Mouse (Mus musculus) frontal cortex, postnatal 36 days (tissue): ENCODE measurements around the gene Myrfl.

ENCODE experiments used
- DNase-seq, 2 experiments: peaks; one replicate each; pipeline ENCODE4 v3.0.0; 2022; ENCODE audit warnings: low spot score in 2 of 2

Myrfl gene

DNA sequence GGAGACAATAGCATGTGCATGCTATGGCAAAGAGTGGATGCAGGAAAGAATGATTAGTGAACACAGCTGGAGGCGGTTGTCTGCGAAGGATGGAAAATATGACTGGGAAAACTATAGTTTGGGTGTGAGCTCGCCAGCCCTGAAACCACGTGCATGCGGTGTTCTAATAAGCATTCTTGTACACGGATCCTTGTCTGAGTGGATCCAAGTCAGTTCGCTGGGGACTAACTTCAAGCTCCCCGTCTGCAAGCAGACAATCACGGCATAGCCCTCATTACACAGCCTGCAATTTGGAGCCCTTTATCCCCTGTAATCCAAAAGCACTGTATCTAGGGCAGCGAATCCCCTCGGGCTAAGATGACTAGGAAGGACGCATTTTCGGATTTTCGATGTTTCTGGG, 136.2 kb downstream of the Myrfl start:
- DNase-seq: no peak

DNA sequence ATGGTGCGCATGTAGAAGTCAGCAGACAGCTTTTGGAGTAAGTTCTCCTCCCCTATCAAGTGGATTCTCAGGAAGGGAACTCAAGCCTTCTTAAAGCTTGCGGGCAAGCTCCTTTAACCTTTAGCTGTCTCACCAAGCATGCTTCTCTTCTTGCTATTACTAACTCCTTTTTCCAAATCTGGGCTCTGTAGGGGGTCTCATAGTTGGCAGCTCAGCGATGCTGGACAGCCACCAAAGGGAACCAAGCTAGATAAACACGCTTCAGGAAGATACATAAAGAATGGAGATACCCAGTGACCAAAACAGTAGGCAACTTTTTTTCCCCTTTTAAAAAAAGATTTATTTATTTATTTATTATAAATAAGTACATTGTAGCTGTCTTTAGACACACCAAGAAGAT, 136.9 kb downstream of the Myrfl start:
- no peak for DNase-seq

DNA sequence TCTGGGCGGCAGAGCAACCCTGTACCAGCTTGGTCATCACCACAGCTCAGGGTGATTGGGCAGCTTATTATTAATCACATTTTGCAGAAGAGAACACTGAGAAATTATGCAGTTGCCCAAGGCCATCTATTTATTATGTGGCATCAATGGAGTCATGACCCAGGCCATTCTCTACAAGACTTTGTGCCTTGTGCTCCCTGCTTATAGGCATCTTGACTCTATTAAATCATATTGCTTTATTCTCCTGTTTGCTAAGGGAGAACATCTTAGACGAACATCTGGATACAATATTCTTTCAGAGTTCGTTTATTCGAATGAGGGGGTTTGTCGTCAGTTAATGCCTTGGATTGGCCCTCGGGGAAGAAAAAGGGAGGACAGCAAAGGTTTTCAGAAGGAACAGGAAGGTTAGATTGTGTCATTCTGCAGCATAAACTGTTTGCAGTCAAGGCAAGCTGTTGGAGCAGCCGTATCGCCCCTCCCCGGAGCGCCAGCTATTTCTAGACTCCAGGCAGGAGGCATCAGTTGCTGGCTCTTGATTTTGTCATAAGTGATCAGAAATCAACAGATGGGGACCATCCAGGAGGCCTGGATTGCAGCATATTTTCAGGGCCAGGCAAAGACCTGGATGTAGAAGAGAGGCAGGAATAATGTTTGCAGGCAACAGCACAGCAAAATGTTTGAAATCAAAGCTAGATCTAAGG, 140.7 kb downstream of the Myrfl start:
- DNase-seq: peak in 1 of 2 experiments; percentile 9

GRCm38 (mm10) chr10:116754940-116755339, 141.8 kb downstream of the Myrfl start:
- no peak for DNase-seq

DNA sequence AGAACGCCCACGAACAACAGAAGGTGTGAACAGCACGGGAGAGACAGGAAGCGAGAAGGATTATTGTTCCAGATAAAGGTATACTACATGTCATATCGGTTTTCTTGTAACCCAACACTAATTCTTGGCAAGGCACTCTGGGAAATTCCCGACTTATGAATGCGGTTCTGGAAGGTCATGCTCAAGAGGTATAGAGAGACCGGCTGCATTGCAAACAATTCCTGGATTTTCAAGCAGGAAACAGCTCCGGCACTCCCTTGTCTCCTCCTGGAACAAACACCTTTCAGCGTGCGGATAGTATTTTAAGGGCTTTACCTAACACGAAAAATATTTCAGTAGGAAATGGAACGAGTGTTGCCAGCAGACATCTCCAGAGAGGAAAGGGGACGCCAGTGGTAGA, 145.8 kb downstream of the Myrfl start:
- DNase-seq: no peak

GRCm38 (mm10) chr10:116750062-116750461, 146.7 kb downstream of the Myrfl start:
- DNase-seq: no peak

- no peak for DNase-seq
These were observed 148.0 kb downstream of the Myrfl start for GRCm38 (mm10) chr10:116748681-116749080.

DNA sequence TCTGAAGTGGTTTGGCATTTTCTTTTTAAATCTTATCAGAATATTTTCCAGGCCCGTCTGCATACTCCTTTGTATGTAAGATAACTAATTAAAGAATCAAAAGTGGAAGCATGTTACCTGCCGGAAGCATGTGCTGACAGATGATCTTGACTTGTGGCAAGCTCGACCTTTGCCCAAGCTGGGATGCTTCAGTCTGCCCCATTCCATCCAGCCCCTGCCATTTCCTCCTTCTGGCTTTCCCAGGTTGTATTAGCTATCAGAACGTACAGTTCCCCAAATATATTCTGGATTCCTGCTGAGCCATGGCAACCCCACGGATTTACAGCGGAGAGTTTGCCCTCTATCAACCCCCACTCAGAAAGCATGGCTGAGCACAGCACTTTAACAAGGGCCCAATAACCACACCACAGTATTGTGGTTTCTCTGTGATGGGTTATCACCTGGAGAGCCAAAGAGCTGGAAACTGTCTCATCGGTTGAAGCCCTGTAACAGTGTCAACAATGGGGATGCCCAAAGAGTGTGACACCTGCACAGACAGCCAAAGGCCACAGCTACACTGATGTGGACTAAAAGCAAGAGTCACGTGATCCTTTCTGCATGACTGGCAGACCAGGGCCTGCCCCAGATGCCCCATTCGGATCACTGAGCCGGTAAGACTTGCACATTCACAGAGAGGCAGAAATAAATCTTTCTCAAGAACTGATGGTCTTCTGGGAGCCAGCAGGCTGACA, 150.3 kb downstream of the Myrfl start:
- DNase-seq: no peak

DNA sequence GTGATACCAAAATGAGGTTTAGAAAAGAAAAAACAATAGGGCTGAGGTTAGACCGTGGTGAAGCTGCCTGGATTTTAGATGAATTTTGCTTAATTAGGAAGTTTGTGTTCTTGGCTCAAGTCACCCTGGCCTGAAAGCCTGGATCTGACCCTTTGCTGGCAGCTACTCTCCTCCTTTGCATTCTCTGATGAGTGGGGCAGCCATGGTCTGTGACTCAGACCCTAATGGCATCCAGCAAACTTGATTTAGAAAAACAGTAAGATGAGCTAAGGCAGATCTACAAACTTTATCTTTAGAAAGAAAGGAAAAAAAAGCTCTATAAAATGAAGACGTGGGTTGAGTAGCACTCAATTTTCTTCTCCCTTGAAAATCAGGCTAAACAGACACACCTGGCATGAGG, 154.0 kb downstream of the Myrfl start:
- DNase-seq: no peak

DNA sequence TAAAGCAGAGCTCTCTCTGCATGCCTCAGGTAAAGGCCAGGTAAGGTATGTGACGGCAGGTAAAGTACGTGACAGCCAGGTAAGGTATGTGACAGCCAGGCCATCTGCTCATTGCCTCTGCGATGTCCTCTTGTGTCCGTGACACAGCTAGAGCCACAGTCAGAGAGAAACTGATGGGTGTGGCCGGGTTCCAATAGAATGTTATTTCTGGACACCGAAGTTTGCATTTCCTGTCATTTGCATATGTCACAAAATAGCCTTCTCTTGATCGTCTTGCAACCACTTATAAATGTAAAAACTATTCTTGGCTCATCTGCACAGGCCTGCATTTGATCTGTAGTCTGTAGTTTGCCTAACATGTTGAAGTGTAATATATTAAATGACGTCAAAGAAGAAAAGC, 154.5 kb downstream of the Myrfl start:
- DNase-seq: no peak

DNA sequence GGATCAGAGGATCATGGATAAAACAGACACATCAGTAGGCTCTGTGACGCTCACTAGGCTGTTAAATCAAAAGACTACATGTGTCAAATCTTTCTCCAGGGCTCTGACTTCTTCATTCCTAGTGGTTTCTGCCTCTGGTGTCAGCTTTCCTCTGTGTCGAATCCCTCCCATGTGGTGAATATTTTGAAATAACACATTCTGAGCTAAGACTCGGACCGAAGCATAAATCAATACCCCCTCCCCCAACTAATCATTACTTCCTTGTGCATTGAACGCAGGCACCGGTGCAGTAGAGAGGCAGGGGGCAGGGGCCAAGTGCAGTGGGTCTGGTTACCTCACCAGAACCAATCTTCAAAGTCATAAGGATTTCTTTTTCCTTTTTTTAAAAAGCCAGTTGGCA, 155.4 kb downstream of the Myrfl start:
- DNase-seq: no peak

DNA sequence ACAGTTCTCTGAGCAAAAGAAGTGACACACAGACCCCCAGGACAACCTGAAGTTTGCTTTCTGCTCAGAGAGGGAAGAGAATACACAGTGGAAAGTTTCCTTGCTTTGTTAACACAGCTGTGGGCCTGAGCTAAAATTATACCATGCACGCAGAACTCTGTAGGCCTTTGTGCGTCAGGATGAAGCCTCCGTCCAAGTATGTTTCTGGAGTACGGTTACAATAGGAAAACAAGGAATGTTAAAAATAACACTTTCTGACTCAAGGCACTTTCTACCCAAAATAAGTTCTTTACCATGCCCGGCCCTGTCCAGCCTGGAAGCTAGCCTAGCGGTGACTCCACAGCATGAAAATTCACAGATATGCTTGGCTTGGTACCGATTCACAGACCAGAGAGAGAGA, 156.6 kb downstream of the Myrfl start:
- peak; percentile 27 to 54 for DNase-seq

DNA sequence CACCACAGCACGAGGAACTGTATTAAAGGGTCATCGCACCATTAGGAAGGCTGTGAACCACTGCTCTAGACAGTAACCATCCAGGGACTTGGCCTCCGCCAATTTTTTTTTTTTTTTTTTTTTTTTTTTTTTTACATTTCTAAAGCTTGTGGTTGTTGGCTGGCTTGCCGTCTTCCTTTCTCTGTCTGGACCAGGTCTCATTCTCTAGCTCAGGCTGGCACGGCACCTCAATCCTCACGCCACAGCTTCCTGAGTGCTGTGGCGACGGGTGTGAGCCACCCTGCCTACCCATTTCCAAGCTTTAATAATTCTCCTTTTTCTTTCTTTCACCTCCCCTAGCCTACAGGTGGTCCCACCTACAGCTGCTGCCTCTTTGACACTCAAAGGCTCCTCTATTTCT, 158.2 kb downstream of the Myrfl start:
- DNase-seq: no peak

- peak; percentile 20 to 60 for DNase-seq
These were observed 161.1 kb downstream of the Myrfl start for GRCm38 (mm10) chr10:116735607-116736006.

GRCm38 (mm10) chr10:116733651-116734050, 163.1 kb downstream of the Myrfl start:
- DNase-seq: no peak

DNA sequence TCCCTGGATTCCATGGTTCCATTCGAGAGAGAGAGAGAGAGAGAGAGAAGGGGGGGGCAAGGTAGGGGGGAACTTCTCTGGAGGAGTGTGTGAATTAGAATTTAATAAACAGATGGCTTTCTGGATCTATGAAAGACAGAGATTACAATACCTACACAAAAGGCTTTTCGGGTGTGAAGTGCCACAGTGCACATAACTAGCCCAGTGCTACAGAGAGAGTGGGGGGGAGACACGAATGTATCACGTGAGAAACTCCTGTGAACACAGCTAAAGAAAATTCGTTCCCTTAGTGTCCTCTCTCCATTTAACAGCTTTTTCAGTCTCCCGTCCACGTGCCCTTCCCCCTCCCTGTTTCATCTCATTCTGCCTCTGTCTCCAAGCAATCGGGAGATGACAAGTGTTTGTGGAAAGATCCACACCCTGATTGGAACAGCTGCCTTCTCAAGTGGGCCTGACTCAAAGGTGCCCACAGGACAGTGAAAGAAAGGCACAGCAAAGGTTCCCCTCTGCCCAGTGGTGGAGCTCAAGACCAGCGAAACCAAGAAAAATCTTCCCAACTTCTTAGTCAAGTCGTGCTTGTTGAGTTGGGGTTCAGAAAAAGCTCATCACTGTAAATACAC, 166.6 kb downstream of the Myrfl start:
- DNase-seq: no peak

DNA sequence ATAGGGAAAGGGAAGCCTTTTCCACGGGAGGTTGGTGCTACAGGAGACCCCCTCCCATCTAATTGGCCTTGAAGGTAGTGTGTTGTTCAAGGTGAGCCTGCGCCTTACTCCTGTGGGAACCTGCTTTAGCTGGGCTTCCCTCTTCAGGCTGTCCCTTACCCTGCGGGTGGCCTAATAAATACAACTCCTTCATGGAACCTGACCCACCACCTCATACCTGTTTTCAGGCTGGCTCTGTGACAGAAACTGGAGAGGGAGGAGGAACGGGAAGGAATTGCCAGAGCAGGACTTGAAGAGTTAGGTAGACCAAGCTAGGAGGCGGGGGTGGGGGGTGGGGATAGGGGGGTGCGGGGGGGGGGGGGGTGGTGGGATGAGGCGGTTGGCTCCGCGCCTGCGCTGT, 167.9 kb downstream of the Myrfl start:
- DNase-seq: no peak

GRCm38 (mm10) chr10:116727702-116728298, 168.9 kb downstream of the Myrfl start:
- no peak for DNase-seq
